Mouse (Mus musculus) lung, postnatal 36 days (tissue): ENCODE measurements at regions not wholly inside any gene's neighbourhood (a gene's known extent, or its start where the extent isn't known, plus 50 kb on each side); places are given as distances from the start of the nearest gene placed in this dataset.
"Not testable (repeated sequence)": the region's sequence is repeated elsewhere in the genome, so short reads cannot be mapped to it uniquely, and the experiment has no call there.

Experiments
- DNase-seq: peaks from one replicate; pipeline ENCODE4 v3.0.0; 2022; ENCODE audit warnings: mixed read lengths

DNA sequence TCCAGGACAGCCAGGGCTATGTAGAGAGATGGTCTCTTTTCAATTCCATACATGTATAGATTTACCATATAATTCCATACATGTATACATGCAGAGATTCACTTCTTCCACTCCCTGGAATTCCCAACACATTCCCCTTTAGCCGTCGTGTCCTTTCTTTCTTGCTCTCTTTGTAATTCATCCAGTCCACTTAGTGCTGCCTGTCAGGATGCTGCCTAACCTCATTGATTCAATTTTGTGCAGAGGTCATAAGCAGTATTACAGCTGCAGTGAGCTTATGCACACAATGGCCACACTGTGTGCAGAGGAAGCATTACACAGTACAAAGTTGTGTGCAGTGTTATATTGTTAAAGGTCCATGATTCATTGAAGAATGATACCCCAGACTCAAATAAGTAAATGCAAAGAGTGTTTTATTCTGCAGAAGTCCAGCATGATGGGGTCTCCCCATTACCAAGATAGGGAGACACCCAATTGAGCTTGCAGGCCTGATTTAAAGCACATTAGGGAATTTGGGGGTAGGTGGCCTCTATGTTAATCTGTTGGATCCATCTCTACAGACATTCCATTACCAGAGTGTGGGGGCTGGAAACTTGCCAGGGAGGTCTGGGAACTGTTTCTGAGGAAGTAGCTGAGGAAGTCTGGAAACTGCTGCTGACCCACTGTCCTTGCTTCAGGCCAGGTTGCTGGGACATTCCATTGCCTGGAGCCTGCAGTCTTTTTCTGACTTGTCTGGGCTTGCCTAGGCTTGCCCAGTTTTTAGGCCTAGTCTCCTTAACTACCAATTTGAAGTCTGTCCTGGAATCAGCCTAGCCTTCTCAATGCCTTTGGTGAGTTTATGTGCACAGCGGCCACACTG is 72.8 kb downstream of the Fam161a start:
- peak; percentile 4 for DNase-seq

DNA sequence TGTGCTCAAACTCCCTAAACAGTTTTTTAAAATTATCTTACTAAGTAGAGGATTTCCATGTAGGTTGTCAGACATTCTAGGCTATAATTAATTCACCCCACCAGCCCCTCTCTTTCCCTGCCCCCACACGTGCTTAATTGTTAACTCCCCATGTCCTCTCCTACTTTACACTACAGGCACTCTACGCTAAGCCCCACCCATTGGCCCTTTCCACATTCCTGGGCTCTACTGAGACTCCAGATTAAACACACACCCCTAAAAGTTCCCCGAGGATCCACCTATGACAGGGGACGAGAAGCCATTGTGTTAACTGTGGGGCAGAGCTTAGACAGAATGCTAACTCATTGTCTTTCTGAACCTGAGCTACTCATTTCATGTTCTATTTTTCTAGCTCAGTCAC is 74.3 kb downstream of the Fam161a start:
- DNase-seq: no peak

DNA sequence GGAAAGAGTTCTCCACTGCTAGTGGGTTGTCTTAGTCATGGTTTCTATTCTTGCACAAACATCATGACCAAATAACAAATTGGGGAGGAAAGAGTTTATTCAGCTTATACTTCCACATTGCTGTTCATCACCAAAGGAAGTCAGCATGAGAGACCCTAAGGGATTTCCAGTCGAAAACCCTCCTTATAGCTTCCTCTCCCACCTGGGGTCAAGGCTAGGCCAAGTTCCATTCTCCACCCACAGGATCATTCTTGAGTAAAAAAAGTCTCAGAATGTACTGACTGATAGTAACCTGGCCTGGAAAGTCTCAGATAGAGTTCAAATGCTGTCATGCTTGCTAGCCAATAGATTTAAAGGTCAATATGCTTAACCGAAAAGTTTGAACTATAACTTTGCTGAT is 76.5 kb downstream of the Fam161a start:
- DNase-seq: not testable (repeated sequence)

DNA sequence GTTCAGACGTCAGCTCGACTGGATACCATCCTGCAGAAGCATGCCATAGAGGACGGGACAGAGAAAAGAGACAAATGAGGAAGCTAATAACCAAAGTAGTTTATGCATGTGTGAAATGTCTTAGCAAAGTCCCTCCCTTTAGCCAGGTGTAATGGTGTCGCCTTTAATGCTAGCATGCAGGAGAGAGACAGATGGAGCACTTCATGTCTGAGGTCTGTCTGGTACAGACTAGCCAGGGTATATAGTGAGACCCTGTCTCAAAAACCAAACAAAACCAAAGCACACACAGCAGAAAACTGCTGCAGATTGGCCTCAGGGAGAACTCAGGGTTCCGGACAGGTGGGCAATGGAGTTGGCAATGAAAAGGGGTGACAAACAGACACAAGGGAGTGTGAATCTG is 88.0 kb downstream of the Fam161a start:
- no peak for DNase-seq

DNA sequence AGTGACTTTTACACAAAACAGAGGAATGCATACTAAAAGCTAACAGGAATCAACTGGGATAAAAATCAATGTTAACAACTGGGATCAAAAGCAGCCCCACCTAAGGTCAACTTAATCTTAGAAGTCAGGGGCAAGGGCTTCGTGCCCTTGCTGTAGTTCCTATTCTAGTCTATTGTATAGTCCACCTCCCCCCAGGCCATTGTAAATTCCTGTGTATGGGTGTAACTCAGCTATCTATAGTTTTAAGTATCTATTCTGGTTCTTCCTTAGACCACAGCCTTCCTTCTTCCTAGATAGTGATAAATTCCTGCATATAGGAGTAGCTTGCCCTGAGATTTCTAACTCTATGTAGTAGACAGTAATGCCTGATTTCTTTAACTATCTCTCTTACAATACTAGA is 88.4 kb downstream of the Fam161a start:
- not testable (repeated sequence) for DNase-seq

DNA sequence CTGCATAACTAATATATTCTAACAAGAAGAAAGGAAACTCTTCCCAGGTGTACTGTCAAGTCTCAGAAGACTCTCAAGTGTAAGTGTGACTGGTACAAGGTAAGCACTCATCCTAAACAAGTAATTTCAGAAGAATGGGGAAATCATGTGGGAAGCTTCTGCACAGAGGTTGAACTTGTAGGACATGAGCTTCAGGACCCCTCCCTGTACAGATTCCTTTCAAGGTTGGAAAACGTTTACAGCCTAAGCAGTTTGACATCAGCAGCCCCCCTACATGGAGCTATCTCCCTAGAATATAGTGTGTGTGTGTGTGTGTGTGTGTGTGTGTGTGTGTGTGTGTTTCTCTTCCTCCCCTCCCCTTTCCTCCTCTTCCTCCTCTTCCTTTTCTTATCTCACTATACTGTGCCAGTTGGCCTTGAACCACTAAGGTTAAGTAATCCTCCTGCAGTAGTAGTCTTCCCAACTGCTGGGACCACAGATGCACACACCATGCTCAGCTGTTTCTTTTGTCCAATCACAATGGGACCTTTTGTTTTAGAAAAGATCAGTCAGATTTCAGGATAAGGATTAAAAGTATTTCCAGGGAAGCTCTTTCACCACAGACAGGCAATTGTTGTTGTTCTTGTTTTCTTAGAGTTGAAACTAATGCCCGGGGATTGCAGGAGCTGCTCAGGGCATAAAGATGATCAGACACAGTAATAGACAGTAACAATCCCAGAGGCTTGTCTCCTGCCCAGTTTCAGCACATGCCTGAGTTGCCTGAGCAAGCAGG is 89.3 kb downstream of the Fam161a start:
- DNase-seq: no peak

DNA sequence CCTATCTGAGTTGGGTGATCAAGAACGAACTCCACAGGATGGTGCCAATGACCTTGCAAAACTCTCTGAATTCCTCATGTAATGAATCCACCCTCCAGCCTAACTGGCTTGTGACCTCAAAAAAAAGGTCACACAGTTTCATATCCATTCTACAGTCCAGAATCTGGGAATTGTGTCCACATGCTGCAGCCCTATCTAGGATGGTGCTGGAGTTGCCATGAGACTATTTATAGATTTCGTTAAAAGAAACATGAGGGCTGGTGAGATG is 89.8 kb downstream of the Fam161a start:
- no peak for DNase-seq

DNA sequence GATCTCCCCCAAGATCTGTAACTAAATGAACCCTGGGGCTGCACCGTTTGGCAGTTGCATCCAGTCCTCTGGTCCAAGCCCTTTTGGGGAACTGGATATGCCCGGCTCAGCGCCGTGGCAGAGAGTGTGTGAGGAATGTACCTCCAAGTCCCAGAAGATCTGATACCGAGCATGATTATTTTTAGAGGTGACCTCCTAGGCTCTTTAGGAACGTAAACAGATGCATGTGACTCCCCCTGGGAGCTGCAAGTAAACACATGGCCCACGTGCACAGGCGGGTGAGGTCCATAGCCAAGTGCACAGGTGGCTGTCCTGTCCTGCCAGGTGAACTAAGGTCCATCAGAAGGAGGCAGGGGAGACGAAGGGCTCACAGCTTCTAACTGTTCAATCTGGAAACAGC is 107.3 kb downstream of the Fam161a start:
- no peak for DNase-seq

DNA sequence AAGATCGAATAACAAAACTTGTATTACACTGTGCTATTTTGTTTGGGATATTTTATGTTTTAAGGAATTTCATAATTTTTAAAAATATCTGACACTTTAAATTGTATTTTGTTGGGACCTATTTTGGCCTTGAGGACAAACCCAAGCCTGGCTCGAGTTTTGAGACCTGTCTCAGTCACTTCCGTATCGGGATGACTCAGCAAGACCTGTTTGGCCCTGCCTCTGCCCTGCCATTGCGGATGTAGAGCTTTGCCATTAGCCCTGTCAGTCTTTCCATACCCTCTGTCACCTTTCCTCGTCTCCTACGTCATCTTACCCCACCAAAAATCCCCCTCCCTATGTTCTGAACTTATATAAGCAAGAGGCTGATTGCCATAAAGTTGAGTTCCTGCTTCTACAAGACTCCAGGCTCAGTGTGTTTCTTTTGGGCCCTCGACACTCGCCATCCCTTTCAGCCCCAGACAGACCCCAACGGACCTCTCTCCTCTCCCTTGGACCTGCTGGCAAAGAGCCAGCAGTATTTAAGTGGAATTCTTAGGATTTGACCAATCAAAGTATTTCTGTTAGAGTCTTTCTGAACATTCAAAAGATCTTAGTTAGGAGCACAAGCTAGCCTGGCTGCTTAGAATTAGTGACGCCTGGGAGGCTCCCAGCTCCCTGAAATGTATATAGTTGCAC is 113.3 kb downstream of the Fam161a start:
- DNase-seq: no peak

DNA sequence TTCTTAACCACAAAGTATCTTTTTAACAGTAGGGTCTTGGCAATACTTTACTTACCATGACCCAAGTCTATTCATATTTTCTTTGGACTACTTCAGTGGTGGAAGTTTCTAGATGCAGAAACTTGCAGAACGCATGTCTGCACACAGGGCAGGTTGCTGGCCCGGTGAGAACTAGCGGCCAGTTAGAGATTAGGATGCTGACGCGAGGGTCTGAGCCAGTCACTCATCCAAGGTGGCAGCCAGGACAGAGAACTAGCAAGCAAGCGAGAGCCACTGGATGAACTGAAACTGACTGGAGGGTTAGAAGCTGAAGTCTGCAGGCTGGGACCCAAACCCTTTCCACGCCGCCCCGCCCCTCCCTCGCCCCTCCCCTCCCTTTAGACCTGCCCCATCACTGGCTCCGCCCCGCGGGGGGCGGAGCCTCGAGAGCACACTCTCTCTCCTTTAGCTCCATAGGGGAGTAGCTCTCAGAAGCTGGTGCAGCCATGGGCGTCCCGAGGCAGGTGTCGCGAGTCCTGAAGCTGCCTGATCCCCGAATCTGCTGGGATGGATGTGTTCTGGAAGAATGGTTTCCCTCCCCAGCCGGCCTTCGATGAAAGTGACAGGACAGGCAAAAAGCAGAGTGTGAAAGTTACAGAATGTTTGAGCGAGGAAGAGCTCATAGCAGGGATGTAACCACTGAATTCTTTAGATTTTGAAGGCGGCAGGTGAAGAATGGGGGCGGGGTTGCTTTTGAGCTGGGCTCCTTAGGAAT is 117.0 kb downstream of the Fam161a start:
- peak; percentile 38 for DNase-seq

DNA sequence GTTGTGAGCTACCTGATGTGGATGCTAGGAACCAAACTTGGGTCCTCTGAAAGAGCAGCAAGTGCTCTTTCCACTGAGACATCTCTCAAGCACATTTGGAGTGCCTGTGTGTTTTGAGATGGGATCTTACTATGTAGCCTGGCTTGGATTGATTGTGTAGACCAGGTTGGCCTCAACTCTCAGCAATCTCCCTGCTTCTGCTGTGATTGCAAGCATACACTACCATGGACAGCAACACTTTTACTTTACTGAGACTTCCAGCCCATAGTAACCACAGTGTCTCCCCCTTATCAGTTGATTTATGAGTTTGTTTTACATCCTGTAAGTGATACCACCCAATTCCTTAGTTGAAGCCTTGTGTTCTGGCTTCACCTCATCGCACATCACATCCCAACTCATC is 123.8 kb downstream of the Fam161a start:
- DNase-seq: no peak

DNA sequence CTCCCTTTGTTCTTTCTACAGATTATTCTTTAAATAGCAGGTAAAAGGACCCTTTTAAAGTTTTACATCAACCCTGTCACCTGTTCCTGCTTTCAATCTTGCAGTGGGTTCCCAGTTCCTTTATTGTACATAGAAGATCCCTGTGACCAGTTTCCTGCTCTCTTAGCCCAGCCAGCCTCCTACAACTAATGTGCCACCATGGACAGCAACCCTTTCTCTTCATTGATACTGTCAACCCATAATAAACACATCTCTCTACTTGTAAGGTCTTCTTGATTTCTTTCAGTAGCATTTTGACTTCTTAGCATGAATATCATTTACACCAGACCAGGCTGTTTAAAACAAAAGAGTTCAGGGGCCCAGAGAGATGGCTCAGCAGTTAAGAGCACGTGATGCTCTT is 124.2 kb upstream of the Xpo1 start:
- no peak for DNase-seq

DNA sequence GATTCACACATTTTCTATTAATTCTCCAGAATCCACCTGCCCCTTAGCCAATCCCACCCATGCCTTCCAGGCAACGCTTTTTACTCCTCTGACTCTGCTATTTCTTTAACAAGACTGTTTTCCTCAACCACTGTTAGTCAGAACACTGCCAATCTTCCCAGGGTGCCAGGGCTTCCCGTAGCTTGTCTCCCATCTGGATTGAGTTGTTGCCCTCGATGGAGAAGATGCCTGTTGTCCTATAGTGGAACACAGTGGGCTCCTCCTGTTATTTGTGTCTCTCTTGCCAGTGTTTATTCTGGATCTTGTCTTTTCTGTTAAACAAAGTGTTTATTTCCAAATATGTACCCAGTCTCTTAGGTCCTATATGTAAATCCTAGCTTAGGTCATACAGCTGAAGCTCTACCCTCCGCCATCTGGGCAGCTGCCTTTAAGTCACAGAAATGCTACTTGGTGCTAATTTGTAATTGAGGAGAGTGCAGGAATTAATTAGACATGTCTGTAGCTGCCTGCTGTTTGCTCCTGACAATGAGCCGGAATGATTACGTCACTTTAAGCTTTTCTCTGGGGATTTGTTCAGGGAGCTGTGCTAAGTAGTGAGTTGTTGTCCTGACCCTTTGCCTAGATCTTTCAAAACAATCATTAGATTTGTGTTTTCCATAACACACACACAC is 115.3 kb upstream of the Xpo1 start:
- peak; percentile 2 for DNase-seq

DNA sequence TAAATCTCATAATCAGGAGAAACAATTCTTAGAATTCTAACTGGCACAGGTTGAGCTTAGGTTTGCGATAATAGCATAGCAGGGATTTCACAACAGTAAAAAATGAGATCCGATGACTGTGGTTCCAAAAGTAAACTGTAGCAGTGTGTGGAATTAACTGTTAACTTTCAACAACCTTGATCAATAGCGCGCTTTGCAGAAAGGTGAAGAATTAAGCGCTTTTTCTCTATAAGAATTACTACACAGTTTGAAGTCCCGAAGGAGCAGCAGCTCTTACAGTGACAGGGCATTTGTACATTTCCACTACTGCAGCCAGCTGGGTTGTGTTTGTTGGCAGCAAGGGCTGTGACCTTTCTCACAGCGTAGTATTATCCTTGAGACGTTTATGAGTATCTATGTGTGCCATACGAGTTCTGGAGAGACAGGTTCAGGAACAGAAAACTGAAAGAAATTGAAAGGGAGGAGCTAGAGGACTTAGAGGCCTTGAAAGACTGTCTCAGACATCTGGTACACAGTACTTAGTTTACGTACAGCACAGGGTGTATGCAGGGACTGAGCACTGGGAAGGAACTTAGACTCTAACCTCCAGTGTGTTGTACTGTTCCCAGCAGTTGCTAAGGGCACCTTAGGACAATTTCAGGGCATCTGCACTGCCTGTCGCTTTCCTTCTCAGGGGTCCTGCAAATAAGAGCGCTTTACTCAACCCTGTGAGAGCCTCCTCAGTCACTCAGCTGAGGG is 114.6 kb upstream of the Xpo1 start:
- DNase-seq: peak; percentile 10

DNA sequence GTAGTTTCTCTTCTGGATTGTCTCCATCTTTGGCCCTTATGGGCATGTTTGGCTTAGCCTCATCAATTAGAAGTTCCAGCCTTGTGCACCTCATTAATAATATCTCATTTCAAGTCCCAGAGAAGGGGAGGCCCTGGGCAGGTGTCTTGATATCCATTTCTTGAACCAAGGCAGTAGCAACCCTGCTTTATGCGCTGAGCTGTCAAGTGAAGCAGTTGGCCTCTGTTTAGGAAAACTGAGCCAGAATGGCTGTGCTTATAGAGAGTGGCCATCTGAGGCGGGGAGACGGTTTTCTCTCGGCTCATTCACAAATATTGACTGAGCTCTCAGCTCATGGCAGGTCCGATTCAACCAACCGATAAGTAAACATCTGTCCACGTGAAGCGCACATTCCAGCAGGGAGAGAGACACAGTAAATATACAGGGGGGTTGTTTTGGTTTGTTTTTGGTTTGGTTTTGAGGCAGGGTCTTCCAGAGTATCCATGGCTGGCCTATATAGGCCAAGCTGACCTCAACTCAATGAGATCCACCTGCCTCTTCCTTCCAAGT is 107.7 kb upstream of the Xpo1 start:
- DNase-seq: peak; percentile 7

DNA sequence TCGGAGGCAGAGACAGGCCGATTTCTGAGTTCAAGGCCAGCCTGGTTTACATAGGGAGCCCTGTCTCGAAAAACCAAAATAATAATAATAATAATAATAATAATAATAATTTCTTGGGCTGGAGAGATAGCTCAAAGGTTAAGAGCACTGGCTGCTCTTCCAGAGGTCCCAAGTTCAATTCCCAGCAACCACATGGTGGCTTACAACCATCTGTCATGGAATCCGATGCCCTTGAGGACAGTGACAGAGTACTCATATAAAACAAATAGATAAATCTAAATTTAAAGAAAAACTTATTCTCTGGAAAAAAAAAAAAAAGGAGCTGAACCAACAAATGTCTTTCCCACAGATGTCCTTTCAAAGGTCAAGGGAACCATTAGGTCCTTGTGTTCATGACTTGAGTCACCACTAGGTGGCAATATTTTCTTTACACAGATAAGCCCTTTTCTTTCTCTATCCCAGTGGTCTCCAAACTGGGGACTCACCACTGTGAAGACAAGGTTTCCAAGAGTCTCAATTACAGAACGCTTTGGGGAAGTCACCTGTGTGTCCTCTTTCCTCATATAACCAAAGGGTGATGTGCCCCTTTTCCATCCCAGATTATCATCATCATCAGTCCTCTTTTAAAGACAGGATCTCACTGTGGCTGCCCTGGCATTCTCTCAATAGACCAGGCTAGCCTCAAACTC is 106.1 kb upstream of the Xpo1 start:
- DNase-seq: peak; percentile 72

DNA sequence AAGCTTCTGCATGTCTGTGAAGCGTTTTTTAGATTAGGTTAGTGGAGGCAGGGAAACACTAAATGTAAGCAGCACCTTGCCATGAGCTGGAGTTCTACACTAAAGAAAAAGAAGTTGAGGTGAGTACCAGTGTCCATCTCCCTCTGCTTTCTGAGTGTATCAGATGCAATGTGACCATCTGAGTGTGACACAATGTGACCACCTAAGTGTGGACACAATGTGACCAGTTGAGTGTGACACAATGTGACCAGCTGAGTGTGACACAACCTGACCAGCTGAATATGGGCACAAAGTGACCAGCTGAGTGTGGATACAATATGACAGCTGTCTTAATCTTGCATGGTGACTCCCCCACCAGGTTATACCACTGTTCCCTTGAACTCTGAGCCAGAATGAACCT is 101.0 kb upstream of the Xpo1 start:
- no peak for DNase-seq

DNA sequence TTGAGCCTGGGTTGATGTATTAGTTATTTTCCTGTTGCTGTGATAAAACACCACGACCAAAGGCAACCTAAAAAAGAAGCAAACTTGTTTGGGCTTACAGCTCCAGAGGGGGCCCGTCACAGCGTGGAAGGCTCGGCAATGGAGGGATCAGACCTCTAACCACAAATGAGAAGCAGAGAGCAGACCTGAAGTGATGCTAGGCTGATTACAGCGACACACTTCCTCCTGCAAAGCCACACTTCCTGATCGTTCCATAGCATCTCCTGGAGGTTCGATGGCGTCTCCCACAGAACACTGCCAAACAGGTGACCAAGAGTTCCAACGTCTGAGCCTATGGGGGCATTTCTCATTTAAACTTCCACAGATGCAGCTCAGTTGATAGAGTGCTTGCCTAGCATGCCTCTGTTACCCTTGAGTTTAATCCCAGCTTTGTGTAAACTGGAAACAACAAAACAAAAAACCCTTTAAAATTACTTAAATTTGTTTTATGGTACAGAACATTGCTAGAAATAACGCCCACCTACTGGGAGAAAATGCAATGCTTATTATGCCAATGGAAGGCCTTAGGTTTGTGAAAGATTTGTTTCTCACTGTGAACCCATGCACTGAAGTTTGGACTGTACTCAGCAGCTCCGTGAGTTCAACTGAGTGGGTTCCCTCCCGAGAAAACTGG is 87.2 kb upstream of the Xpo1 start:
- DNase-seq: no peak

DNA sequence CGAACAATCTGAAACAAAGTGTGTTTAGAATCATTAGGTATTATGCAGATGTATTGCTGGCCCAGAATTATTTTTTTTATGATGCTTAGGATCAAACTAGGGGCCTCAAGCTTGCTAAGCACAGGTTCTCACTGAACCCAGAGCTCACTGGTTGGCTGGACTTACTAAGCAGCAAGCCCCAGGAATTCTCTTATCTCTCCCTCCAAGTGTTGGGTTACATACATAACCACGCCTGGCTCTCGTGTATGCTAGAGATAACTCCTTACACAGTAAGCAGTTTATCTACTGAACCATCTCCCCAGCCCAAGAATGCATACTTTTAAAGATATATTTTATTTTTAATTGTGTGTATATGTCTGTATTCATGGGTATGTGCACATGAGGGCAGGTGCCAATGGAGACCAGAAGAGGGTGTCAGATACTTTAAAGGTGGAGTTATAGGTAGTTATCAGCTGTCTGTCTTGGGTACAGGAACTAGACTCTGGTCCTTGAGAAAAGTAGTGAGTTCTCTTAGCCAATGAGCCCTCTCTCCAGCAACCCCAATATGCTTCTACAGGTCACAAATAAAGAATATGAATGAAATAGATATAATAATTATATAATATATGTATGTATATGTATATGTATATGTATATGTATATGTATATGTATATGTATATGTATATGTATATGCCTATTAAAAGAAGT is 86.0 kb upstream of the Xpo1 start:
- DNase-seq: no peak

DNA sequence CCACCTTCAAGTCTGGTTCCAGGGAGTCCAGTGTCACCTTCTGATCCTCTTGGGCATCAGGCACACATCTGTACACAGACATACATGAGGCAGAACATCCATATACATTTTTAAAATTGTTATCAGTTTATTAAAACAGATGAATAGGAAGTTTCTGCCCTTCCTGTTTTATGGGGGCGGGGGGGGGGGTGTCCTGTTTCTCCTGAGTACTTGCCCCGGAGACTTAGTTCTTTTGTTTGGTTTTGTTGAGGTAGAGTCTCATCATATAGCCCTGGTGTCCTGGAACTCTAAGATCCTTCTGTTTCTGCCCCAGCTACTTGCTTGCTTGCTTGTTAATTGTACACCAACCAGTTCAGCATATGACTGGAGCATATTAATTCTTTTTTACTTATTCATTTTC is 85.0 kb upstream of the Xpo1 start:
- no peak for DNase-seq
